Mouse (Mus musculus) liver, embryonic 11.5 days (tissue): ENCODE data around the gene Shisa3. TPM values are rescaled to one million over a fixed set of nuclear protein-coding genes. Genes with fewer than 3 reads are reported as not detected.

ENCODE experiments used
- microRNA-seq: library from miRNA; unstranded; fragments of <30 nt; microRNA quantifications from one replicate; pipeline ENCODE4, GENCODE M21; 2017; ENCODE audit warnings: borderline number of aligned reads
- polyA plus RNA-seq: library from polyadenylated mRNA; unstranded; fragments of >200 nt; fragmentation: Nextera tagmentation; extraction: Ambion mirVana; gene quantifications from 2 replicates; pipeline ENCODE4 v1.2.1, GENCODE M21; 2014

Gene Shisa3
- polyA plus RNA-seq, 1 experiment from 2014 or later: 22.1 TPM

Small RNAs within 50 kb of the gene (microRNA-seq; reads per million reads assigned to microRNA genes)
- not detected for gene Gm23617

Other genes with a start within 250 kb of the Shisa3 start
- gene Bend4, start 179.6 kb upstream of the Shisa3 start, polyA plus RNA-seq: 6.6 and 6.7 TPM in 2 replicates
- 60.5 and 73.8 TPM in 2 replicates for gene Atp8a1, start 239.6 kb downstream of the Shisa3 start, polyA plus RNA-seq